Mouse (Mus musculus) midbrain, postnatal 0 days (tissue): ENCODE results near the gene Nfia. TPM values are rescaled to one million over a fixed set of nuclear protein-coding genes. Genes with fewer than 3 reads are reported as not detected.
A peak's percentile ranks its signal among the peaks of the same experiment; 100 is the strongest.

ENCODE experiments used
- ATAC-seq: fragments of 200-750 bp; cut with Nextera tagmentation; 2 replicates; pipeline ENCODE4 v1.8.0; 2017; ENCODE audit warnings: moderate number of reproducible peaks, mild to moderate bottlenecking, moderate TSS enrichment, moderate library complexity; ENCODE audit not compliant: low FRiP score
- DNase-seq: peaks from one replicate; pipeline ENCODE4 v3.0.0-alpha.2; 2015; ENCODE audit warnings: low spot score
- H3K27ac ChIP-seq: fragments of 300-500 bp; sonication (generic); 2 replicates; pipeline ENCODE4 v1.5.1; 2014; ENCODE audit warnings: low read depth, mild to moderate bottlenecking, low read length, mixed read lengths
- H3K27me3 ChIP-seq: fragments of 300-500 bp; sonication (generic); 2 replicates; pipeline ENCODE4 v1.6.1; 2014; ENCODE audit warnings: low read length, control low read depth, mixed read lengths; ENCODE audit not compliant: insufficient read depth
- H3K36me3 ChIP-seq: fragments of 300-500 bp; sonication (generic); 2 replicates; pipeline ENCODE4 v1.6.1; 2014; ENCODE audit warnings: low read length, control low read depth, mixed read lengths; ENCODE audit not compliant: insufficient read depth
- H3K4me1 ChIP-seq: fragments of 300-500 bp; sonication (generic); 2 replicates; pipeline ENCODE4 v1.6.1; 2014; ENCODE audit warnings: mild to moderate bottlenecking, control low read depth, antibody characterized with exemption, low read length, mixed read lengths; ENCODE audit not compliant: insufficient read depth
- H3K4me2 ChIP-seq: fragments of 300-500 bp; sonication (generic); 2 replicates; pipeline ENCODE4 v1.6.1; 2014; ENCODE audit warnings: low read depth, mild to moderate bottlenecking, low read length, mixed read lengths; ENCODE audit not compliant: poor library complexity, severe bottlenecking
- H3K4me3 ChIP-seq: fragments of 300-500 bp; sonication (generic); 2 replicates; pipeline ENCODE4 v1.5.1; 2014; ENCODE audit warnings: low read depth, mild to moderate bottlenecking, low read length, moderate library complexity
- H3K9ac ChIP-seq: fragments of 300-500 bp; sonication (generic); replicated peaks from 2 replicates; pipeline ENCODE4 v1.6.1; 2014; ENCODE audit warnings: mild to moderate bottlenecking, low read length, moderate library complexity, mixed read lengths; ENCODE audit not compliant: poor library complexity, severe bottlenecking
- H3K9me3 ChIP-seq: fragments of 300-500 bp; sonication (generic); 2 replicates; pipeline ENCODE4 v1.6.1; 2016; ENCODE audit warnings: low read length, control low read depth
- CTCF ChIP-seq: IDR thresholded peaks from 2 replicates; pipeline ENCODE4 v1.5.1; 2016; ENCODE audit warnings: antibody characterized with exemption, mild to moderate bottlenecking
- WGBS: fragments of 180-500 bp; shearing (Covaris S2); extraction: QIAGEN DNeasy Blood & Tissue Kit; methylation state at CpG from one replicate; pipeline ENCODE4 v1.1.7; 2014; 5-methylcytosine and 5-hydroxymethylcytosine counted together
- polyA plus RNA-seq: library from polyadenylated mRNA; unstranded; fragments of >200 nt; fragmentation: Nextera tagmentation; extraction: Ambion mirVana; gene quantifications from 2 replicates; pipeline ENCODE4 v1.2.1, GENCODE M21; 2015
- total RNA-seq: library from RNA; depleted of rRNA; stranded (reverse); fragments of >200 nt; gene quantifications from 2 replicates; pipeline ENCODE4 v1.2.3, GENCODE M21; 2014

Gene Nfia
- total and polyA plus RNA-seq, 2 experiments from 2014 or later = 35.7 to 51.7 TPM

DNA sequence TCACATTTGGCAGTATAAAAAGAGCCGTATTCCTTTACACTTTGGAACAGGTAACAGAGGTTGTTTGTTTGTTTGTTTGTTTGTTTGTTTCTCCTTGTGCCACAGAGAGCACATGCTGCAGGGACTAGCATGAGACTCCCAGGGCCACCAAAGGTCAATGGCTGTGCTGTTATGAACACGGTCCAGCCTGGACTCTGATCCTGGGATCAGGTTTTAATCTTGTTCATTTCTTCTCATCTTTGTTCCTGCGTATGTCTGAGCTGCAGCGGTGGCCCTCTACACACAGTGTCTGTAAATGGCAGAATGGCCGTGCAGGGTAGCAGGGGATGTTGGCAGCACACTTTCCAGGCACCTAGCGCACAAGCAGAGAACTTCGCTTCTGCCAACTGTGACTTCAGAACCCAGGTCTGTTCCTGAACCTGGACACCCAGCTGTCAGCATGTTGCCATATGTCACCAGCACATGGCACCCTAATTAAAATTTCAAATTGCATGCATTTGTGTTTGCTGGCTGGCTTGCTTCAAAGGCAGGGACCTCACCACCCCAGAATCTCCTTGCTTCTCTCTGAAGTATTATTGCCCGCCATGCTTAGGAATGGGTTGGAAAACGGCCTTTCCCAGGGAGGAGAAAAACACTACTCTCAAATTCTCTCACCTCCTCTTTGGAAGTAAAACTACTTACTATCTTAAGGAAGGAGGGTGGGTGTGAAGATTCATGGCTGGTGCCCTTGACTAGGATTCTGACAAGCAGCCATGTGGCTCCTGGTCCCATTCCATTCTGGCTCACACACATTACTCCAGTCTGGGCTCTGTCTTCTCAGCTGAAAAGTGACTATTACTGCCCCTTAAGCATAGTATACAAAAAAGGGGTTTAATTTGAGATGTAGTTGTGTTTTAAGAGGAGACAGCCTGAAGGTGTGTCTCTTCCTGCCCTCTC, 107.9 kb downstream of the Nfia start:
- no peak for TF ChIP-seq CTCF
- ATAC-seq (no peak; the same call in 1 of the 2 replicates), DNase-seq (peak; percentile 55)
- no peaks in the 10 kb centered on the region for H3K27me3 ChIP-seq
- H3K4me3 ChIP-seq = no peak overlapping the region
- H3K36me3 ChIP-seq = no peaks in the 10 kb centered on the region
- WGBS = 71% methylated on average over 9 of the region's 9 CpGs
- H3K9ac ChIP-seq = no peak overlapping the region
- H3K9me3 ChIP-seq = no peaks in the 10 kb centered on the region
- no peak overlapping the region for H3K27ac ChIP-seq
- no peak overlapping the region for H3K4me2 ChIP-seq
- H3K4me1 ChIP-seq = no peaks in the 10 kb centered on the region

DNA sequence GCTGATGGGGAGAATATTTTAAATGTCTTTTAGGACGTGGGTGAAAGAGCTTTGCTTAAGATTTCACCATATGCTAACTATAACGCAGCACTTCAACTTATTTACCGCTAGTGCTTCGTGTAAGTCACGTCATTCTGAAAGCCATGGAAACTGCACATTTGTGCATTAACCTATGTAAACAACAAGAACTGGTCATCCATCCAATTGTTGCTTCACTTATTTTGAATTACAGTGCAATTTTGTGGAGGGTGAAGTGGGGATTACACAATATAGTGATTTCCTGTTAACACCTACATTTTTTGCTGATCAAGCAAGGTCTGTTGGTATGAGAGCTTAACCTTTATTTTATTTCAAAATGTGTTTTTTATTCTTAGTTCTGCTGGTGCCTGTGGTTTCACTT, 113.0 kb downstream of the Nfia start:
- no peaks in the 10 kb centered on the region for H3K36me3 ChIP-seq
- H3K4me1 ChIP-seq = no peaks in the 10 kb centered on the region
- no peak overlapping the region for H3K4me2 ChIP-seq
- no peaks in the 10 kb centered on the region for H3K9me3 ChIP-seq
- H3K4me3 ChIP-seq = no peak overlapping the region
- WGBS = 90% methylated on average over 5 of the region's 5 CpGs
- ATAC-seq = no peak
- H3K27ac ChIP-seq = no peak overlapping the region
- no peak overlapping the region for H3K9ac ChIP-seq
- no peak for TF ChIP-seq CTCF
- DNase-seq = no peak
- H3K27me3 ChIP-seq = no peaks in the 10 kb centered on the region

DNA sequence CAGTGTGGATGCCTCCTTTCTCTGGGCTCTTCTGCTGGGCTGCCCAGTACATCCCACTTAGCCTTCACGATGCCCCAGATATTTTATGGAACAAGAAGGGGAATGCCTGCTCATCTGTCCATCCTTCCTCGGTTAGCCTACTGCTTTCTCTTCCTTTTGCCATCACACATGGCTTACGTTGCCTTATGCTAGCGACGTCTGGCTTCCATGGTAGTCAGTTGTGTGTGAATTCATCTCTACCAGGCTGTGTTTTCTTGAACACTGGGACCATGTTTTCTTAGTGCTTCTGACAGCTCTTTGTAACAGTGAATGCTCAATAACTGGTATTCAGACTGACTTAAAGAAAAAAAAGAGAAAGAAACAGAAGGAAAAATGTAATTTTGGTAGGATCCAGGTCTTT, 113.7 kb downstream of the Nfia start:
- Histone ChIP-seq H3K4me2 (no peak overlapping the region), H3K9ac (no peak overlapping the region), H3K27me3 (no peaks in the 10 kb centered on the region), H3K27ac (no peak overlapping the region), H3K9me3 (no peaks in the 10 kb centered on the region), H3K4me1 (no peaks in the 10 kb centered on the region), H3K36me3 (no peaks in the 10 kb centered on the region), H3K4me3 (no peak overlapping the region)
- ATAC-seq (no peak), DNase-seq (no peak)
- TF ChIP-seq CTCF = no peak
- WGBS = 93% methylated on average over 5 of the region's 5 CpGs

DNA sequence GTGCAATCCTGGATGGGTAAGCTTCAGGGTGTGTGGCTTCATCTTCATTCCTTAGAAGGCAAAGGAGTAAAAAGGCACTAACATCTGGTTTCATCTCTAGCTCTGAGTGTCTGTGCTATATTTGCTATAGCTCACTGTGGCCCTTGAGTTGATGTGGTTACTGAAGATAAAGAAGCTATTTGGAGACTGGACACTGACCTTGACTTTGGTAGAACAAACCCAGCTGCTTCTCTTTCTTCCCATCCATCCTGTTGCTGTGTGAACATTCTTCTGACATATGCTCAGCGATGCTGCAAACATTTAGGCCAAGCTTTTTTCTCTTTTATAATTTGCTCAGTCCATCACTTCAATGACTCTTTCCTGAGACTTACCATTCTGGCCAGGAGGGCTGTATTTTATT, 114.7 kb downstream of the Nfia start:
- DNase-seq (no peak), ATAC-seq (no peak)
- Histone ChIP-seq H3K27ac (no peak overlapping the region), H3K9ac (no peak overlapping the region), H3K9me3 (no peaks in the 10 kb centered on the region), H3K4me2 (no peak overlapping the region), H3K27me3 (no peaks in the 10 kb centered on the region), H3K4me3 (no peak overlapping the region), H3K4me1 (no peaks in the 10 kb centered on the region), H3K36me3 (no peaks in the 10 kb centered on the region)
- WGBS = 88% methylated on average over 1 of the region's 1 CpGs
- TF ChIP-seq CTCF = no peak

DNA sequence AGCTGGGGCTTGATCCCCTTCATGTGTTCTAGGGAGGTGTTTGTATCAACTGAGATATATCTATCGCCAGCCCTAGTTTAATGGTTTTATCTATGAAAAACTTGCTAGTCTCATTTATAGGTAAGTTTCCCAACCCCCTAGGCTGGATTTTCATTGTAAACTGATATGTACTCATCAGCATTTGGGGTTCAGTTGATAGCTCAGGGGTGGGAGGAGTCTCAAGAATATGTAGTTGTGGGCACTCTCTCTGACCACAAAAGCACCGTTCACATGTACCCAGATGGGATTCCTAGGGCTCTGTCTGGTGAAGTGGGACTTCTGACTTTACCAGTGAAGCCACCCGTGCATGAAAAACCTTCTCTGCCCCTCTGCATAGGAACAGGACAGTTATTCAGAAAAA, 118.5 kb downstream of the Nfia start:
- WGBS = 80% methylated on average over 3 of the region's 3 CpGs
- Histone ChIP-seq H3K4me1 (no peaks in the 10 kb centered on the region), H3K4me3 (no peak overlapping the region), H3K9me3 (no peaks in the 10 kb centered on the region), H3K36me3 (no peaks in the 10 kb centered on the region), H3K27ac (no peak overlapping the region), H3K27me3 (no peaks in the 10 kb centered on the region), H3K9ac (no peak overlapping the region), H3K4me2 (no peak overlapping the region)
- TF ChIP-seq CTCF = no peak
- ATAC-seq = no peak
- DNase-seq = no peak

DNA sequence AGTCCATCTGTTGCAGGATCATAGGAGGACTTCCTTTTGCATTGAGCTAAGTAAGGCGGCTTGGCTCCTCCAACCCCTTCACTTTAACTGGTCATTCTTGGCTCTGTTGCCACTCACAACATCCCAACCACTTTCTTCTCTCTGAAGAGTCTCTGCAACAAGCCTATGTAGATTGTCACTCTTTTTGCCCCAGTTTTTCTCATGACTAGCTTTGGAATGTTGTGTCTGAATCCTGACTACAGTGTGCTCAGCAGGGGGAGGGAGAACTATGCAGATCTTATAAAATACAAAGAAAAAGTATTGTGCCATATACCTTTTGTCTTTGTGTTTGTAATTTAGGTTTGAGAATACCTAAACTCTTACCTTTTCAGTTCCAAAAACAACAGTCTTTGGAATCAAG, 119.1 kb downstream of the Nfia start:
- no peak overlapping the region for H3K9ac ChIP-seq
- H3K36me3 ChIP-seq = no peaks in the 10 kb centered on the region
- no peaks in the 10 kb centered on the region for H3K9me3 ChIP-seq
- ATAC-seq (no peak), DNase-seq (no peak)
- TF ChIP-seq CTCF = no peak
- WGBS = 85% methylated on average over 1 of the region's 1 CpGs
- no peaks in the 10 kb centered on the region for H3K4me1 ChIP-seq
- H3K4me2 ChIP-seq = no peak overlapping the region
- H3K27ac ChIP-seq = no peak overlapping the region
- no peaks in the 10 kb centered on the region for H3K27me3 ChIP-seq
- H3K4me3 ChIP-seq = no peak overlapping the region
